Mouse (Mus musculus) liver, embryonic 11.5 days (tissue): ENCODE data around the gene Arhgap17. TPM values are rescaled to one million over a fixed set of nuclear protein-coding genes. Genes with fewer than 3 reads are reported as not detected.

Source experiments
- ATAC-seq: fragments of 200-750 bp; cut with Nextera tagmentation; replicated peaks from 2 replicates; pipeline ENCODE4 v1.8.0; 2017; ENCODE audit warnings: moderate number of reproducible peaks, mild to moderate bottlenecking, moderate TSS enrichment, moderate library complexity; ENCODE audit not compliant: low FRiP score
- DNase-seq: peaks from one replicate; pipeline ENCODE4 v3.0.0-alpha.2; 2017; ENCODE audit warnings: low spot score
- H3K27ac ChIP-seq: fragments of 300-500 bp; sonication (generic); 2 replicates; pipeline ENCODE4 v1.5.1; 2014; ENCODE audit warnings: mild to moderate bottlenecking, low read depth, low read length, control low read depth
- H3K27me3 ChIP-seq: fragments of 300-500 bp; sonication (generic); replicated peaks from 2 replicates; pipeline ENCODE4 v1.6.1; 2014; ENCODE audit warnings: low read length, mixed read lengths; ENCODE audit not compliant: control insufficient read depth, insufficient read depth
- H3K36me3 ChIP-seq: fragments of 300-500 bp; sonication (generic); 2 replicates; pipeline ENCODE4 v1.6.1; 2014; ENCODE audit warnings: mild to moderate bottlenecking, low read length, moderate library complexity, mixed read lengths; ENCODE audit not compliant: control insufficient read depth, insufficient read depth
- H3K4me1 ChIP-seq: fragments of 300-500 bp; sonication (generic); replicated peaks from 2 replicates; pipeline ENCODE4 v1.6.1; 2014; ENCODE audit warnings: low read length, mixed read lengths; ENCODE audit not compliant: control insufficient read depth, insufficient read depth
- H3K4me2 ChIP-seq: fragments of 300-500 bp; sonication (generic); 2 replicates; pipeline ENCODE4 v1.6.1; 2014; ENCODE audit warnings: mild to moderate bottlenecking, control low read depth, moderate library complexity
- H3K4me3 ChIP-seq: fragments of 300-500 bp; sonication (generic); 2 replicates; pipeline ENCODE4 v1.5.1; 2014; ENCODE audit warnings: low read depth, low read length, control low read depth
- H3K9ac ChIP-seq: fragments of 300-500 bp; sonication (generic); 2 replicates; pipeline ENCODE4 v1.6.1; 2014; ENCODE audit warnings: low read depth, low read length, control low read depth
- H3K9me3 ChIP-seq: fragments of 300-500 bp; sonication (generic); 2 replicates; pipeline ENCODE4 v1.6.1; 2016; ENCODE audit warnings: low read length, inconsistent platforms, mixed read lengths; ENCODE audit not compliant: control insufficient read depth
- WGBS: fragments of 180-500 bp; shearing (Covaris S2); extraction: QIAGEN DNeasy Blood & Tissue Kit; methylation state at CpG from one replicate; pipeline ENCODE4 v1.1.7; 2014; 5-methylcytosine and 5-hydroxymethylcytosine counted together
- polyA plus RNA-seq: library from polyadenylated mRNA; unstranded; fragments of >200 nt; fragmentation: Nextera tagmentation; extraction: Ambion mirVana; gene quantifications from 2 replicates; pipeline ENCODE4 v1.2.1, GENCODE M21; 2014

Gene Arhgap17
- polyA plus RNA-seq, 1 experiment from 2014 or later: 29.8 TPM

DNA sequence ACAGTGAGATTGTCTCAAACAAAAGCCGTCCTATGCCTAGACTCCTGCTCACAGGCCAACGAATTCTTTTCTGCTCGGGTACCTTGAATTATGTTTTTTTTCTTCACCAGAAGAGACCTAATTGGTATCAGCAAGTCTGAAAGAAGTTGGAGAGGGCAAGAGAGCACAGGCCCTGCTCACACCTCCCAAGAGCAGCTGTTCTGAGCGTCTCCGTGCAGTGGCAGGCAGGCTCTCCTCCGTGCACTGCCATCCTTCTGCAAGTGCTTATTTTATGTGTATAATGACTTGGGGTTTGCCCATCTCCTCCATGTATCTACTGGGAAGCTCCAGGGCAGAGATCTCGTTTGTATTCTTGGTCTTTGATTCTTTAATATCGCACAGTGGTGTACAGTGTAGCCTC lies 2.9 kb downstream of the Arhgap17 start:
- H3K36me3 ChIP-seq: no peaks in the 10 kb centered on the region
- H3K9ac ChIP-seq: peak overlapping the region; percentile 35; the same call in 1 of the 2 replicates
- H3K4me3 ChIP-seq: no peak overlapping the region; the same call in 1 of the 2 replicates
- H3K4me2 ChIP-seq: peak overlapping the region; percentile 58
- peaks cover 57% of the 10 kb centered on the region for H3K4me1 ChIP-seq
- no peak for DNase-seq
- H3K9me3 ChIP-seq: no peaks in the 10 kb centered on the region
- H3K27me3 ChIP-seq: no peaks in the 10 kb centered on the region
- ATAC-seq: no peak
- H3K27ac ChIP-seq: peak overlapping the region; percentile 83
- 77% methylated on average over 8 of the region's 8 CpGs for WGBS

DNA sequence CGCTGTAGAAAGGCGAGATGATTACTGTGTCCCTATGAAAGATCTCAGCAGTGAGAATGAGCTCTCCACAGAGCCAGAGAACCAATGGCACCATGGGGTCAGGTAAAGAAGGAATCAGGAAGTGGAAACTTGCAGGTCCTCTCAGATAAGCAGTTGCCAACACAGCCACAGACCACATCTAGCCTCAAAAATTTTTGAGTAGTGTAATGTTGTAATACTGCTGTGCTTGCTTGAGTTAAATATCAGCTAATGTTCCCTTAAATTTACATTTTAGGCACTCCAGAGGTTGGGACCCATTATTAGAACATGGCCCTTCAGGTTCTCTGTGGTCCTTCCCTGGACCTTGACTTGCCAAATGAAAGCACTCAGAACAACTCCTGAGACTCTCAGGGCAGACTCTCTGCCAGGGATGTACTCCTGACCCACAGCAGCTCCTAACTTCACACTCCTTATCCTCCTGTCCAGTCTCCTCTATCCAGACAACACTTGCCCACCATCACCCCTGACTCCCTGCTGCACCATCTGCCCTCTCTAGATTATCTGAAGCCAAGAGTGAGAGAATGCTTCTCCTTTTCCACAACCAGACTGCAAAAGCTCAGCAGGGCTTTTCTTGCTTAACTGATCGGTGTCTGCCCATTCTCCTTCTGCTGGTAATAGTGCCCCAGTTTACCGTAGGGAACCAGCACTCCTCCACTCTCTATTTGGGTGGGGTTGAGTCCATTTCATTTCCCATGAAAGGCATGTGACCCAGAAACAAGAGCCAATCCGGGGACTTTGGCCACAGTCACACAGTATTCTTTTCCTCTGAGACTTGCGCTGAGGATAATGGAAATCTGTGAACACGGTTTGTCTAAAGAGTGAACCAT lies 3.6 kb downstream of the Arhgap17 start:
- Histone ChIP-seq H3K36me3 (no peaks in the 10 kb centered on the region), H3K9ac (peak overlapping the region; percentile 47; the same call in 1 of the 2 replicates), H3K27me3 (no peaks in the 10 kb centered on the region), H3K4me3 (peak overlapping the region; percentile 21), H3K4me2 (peak overlapping the region; percentile 58), H3K9me3 (no peaks in the 10 kb centered on the region), H3K4me1 (peaks cover 59% of the 10 kb centered on the region), H3K27ac (peak overlapping the region; percentile 83)
- no peak for DNase-seq
- WGBS: 59% methylated on average over 7 of the region's 7 CpGs
- peak; percentile 65 for ATAC-seq

DNA sequence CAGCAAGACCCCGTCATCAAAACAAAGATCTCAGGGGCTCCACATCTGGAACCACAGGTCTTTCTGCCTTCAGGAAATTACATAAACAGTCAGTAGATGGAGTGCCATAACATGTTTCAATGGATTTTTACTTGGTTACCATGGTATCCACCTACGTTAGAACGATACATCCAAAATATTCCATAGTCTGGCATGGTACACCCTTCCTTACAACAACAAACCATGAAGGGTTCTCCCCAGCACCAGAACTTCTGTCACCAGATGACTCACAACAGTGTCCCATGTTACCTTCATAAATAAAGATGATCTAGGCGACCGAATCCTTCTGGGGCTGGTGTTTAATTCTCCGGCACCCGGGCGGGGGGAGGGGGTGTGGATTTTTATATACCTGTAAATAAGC lies 5.7 kb downstream of the Arhgap17 start:
- Histone ChIP-seq H3K4me3 (no peak overlapping the region), H3K27ac (no peak overlapping the region), H3K4me1 (peaks cover 58% of the 10 kb centered on the region), H3K27me3 (no peaks in the 10 kb centered on the region), H3K4me2 (no peak overlapping the region), H3K9me3 (no peaks in the 10 kb centered on the region), H3K36me3 (no peaks in the 10 kb centered on the region), H3K9ac (no peak overlapping the region)
- ATAC-seq (no peak), DNase-seq (no peak)
- WGBS: 95% methylated on average over 8 of the region's 8 CpGs

DNA sequence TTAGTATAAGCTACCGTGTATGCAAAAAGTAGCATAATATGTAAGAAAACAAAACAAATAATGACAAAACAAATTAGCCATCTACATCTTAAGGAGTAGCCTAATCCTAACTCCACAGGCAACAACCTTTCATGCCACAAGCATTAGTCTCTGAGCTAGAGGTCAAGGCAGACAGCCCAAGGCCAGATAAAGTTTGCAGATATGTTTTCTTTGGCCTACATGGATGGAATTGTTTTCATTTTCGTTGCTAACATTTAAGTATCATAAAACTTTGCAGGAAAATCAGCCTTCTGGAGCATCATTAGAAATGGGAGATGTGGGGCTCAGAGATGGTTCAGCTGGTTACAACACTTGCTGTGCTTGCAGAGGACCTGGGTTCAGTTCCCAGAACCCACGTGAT lies 6.9 kb downstream of the Arhgap17 start:
- no peak for ATAC-seq
- Histone ChIP-seq H3K9me3 (no peaks in the 10 kb centered on the region), H3K4me1 (peaks cover 50% of the 10 kb centered on the region), H3K4me3 (no peak overlapping the region), H3K4me2 (no peak overlapping the region), H3K36me3 (0 out of 2 replicates have a peak, but pooled peaks cover 2% of the 10 kb centered on the region), H3K9ac (no peak overlapping the region), H3K27ac (no peak overlapping the region), H3K27me3 (no peaks in the 10 kb centered on the region)
- DNase-seq: no peak
- 89% methylated on average over 3 of the region's 3 CpGs for WGBS

DNA sequence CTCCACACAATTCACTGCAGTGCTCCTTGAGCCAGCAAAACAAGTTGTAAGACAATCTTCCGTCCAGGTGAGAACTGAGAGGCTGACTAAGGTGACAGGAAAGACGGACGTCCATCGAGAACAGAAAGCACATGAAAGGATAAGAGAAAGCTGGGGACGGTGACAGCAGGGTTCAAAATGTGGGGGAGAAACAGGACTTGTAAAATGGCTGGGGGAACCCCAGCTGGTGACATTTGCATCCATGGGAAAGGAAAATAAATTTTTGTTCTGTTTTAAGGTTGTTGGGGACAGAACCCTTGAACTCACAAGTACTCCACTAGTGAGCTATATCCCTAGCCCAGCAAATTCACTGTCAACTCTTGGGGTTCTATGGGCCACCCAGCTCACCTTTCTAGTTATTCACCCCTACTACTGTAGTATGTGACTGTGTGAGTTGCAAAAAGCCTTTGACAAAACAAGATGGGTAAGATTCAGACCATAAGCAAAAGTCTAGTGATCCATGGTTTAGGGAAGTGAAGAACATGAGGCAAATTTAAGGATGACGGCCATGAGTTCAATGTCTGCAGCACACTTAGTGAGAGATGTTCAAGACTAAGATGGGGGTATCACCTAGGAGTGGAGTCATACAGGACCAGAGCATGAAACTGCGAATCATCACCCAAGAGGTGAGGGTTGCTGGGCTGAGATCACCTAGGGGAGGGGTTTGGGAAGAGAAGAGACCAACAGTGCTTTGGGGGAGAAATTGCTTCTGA lies 8.3 kb downstream of the Arhgap17 start:
- Histone ChIP-seq H3K36me3 (peaks cover 2% of the 10 kb centered on the region; the same call in 1 of the 2 replicates), H3K27me3 (no peaks in the 10 kb centered on the region), H3K4me1 (peaks cover 41% of the 10 kb centered on the region), H3K9ac (no peak overlapping the region), H3K27ac (no peak overlapping the region), H3K4me3 (no peak overlapping the region), H3K4me2 (no peak overlapping the region), H3K9me3 (no peaks in the 10 kb centered on the region)
- WGBS: 92% methylated on average over 7 of the region's 7 CpGs
- no peak for DNase-seq
- no peak for ATAC-seq

DNA sequence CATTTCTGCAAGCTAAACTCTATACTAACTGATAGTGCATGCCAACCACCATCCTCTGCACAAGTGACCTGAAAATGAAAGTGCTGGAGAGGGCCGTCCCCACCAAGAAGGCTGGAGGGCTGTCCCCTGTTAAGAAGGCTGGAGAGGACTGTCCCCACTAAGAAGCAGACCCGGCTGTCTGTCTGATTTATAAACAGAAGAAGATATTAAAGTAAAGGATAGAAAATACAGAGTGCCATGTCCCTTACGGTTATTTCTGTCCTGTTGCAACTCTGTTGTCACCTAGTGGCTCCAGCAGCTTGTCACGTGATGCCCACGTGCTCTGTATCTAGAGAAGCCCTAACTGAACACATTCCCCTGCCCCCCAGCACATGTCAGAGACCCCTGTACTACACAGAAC lies 9.5 kb downstream of the Arhgap17 start:
- peaks cover 2% of the 10 kb centered on the region; the same call in 1 of the 2 replicates for H3K36me3 ChIP-seq
- ATAC-seq: no peak
- H3K9me3 ChIP-seq: no peaks in the 10 kb centered on the region
- H3K4me1 ChIP-seq: peaks cover 39% of the 10 kb centered on the region
- WGBS: 81% methylated on average over 5 of the region's 5 CpGs
- no peaks in the 10 kb centered on the region for H3K27me3 ChIP-seq
- H3K27ac ChIP-seq: no peak overlapping the region
- no peak for DNase-seq
- no peak overlapping the region for H3K4me3 ChIP-seq
- H3K9ac ChIP-seq: no peak overlapping the region
- no peak overlapping the region for H3K4me2 ChIP-seq

DNA sequence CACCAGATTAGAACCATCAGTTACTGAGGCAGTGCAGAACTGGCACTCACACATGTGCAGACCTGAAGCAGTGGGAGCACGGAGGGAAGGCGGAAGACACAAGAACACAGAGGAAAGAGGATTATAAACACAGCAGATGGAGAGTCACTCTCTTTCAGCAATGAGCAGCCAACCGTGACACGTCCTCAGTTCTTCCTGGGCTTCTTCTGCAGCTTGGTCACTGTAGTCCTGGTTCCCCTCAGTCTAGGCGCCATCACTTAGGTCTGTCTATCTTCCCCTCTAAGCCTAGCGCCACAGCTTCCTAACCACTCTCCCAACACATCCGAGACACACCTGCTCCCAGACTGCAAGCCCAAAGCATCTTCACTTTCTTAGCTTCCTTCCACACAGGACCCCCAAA lies 10.6 kb downstream of the Arhgap17 start:
- Histone ChIP-seq H3K9me3 (no peaks in the 10 kb centered on the region), H3K36me3 (peaks cover 2% of the 10 kb centered on the region; the same call in 1 of the 2 replicates), H3K4me2 (no peak overlapping the region), H3K9ac (no peak overlapping the region), H3K4me1 (peaks cover 40% of the 10 kb centered on the region), H3K27ac (no peak overlapping the region), H3K27me3 (no peaks in the 10 kb centered on the region), H3K4me3 (no peak overlapping the region)
- no peak for DNase-seq
- 84% methylated on average over 7 of the region's 7 CpGs for WGBS
- no peak for ATAC-seq

DNA sequence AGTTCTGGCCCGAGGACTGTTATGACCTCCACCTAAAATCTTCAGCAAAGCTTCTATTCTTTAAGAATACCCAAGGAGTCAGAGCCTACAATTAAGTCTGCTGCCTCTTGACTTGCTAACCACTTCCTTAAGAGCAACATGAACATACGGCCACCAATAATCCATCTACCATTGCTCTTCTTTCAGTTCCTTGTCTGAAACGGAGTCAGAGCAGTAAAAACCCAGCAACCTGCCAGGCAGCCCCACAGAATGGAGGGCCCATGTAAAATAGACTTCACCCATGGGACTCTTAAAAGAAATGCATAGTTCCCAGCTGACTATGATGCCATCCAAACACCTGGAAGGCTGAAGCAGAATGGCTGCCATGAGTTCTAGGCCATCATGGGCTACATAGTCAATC lies 13.6 kb downstream of the Arhgap17 start:
- DNase-seq (no peak), ATAC-seq (no peak)
- 79% methylated on average over 3 of the region's 3 CpGs for WGBS
- Histone ChIP-seq H3K4me2 (no peak overlapping the region), H3K27ac (peak overlapping the region; percentile 8; the same call in 1 of the 2 replicates), H3K4me3 (no peak overlapping the region), H3K27me3 (no peaks in the 10 kb centered on the region), H3K9me3 (no peaks in the 10 kb centered on the region), H3K36me3 (peaks cover 3% of the 10 kb centered on the region; the same call in 1 of the 2 replicates), H3K9ac (no peak overlapping the region), H3K4me1 (peaks cover 53% of the 10 kb centered on the region)
